Mouse (Mus musculus): Measurements from ENCODE around the gene Ptger1. TPM values are rescaled to one million over a fixed set of nuclear protein-coding genes. Genes with fewer than 3 reads are reported as not detected.

The Ptger1 gene
- polyA plus RNA-seq, 1 experiment: 21.8 TPM

DNA sequence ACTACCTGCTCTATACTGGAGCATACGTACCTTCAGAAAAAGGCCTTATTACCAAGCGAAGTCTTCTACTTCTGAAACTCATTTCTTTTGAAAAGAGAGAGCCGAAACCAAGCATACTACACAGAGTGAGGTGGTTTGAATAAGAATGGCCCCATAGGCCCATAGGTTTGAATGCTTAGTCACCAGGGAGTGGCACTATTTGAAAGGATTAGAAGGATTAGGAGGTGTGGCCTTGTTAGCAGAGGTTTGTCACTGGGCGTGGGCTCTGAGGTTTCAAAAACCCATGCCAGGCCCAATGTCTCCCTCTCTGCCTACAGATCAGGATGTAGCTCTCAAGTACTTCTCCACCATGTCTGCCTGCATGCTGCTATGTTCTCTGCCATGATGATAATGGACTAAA, 18.4 kb upstream of the Ptger1 start:
- H3K4me1 ChIP-seq (ENCODE audit: control insufficient read depth, insufficient read depth, low read length): peaks cover 4% of the 10 kb centered on the region; the same call in 1 of the 2 replicates
- H3K27me3 ChIP-seq (replicated peaks; ENCODE audit: control insufficient read depth, insufficient read depth, low read length): no peaks in the 10 kb centered on the region
- no peak overlapping the region for H3K4me3 ChIP-seq (ENCODE audit: insufficient read depth, low read depth, low read length)
- WGBS: 98% methylated on average over 4 of the region's 4 CpGs
- no peaks in the 10 kb centered on the region for H3K36me3 ChIP-seq (ENCODE audit: control insufficient read depth, insufficient read depth, low read length)
- TF ChIP-seq POLR2A (IDR thresholded peaks at IDR 0.05; ENCODE audit: low read depth, low read length): no peak
- no peak for TF ChIP-seq CTCF (conservative IDR thresholded peaks at IDR 0.05; ENCODE audit: insufficient read depth, insufficient read length, low read depth, low read length)
- no peak overlapping the region for H3K27ac ChIP-seq (ENCODE audit: insufficient read depth, low read depth, low read length)
- no peak for DNase-seq

DNA sequence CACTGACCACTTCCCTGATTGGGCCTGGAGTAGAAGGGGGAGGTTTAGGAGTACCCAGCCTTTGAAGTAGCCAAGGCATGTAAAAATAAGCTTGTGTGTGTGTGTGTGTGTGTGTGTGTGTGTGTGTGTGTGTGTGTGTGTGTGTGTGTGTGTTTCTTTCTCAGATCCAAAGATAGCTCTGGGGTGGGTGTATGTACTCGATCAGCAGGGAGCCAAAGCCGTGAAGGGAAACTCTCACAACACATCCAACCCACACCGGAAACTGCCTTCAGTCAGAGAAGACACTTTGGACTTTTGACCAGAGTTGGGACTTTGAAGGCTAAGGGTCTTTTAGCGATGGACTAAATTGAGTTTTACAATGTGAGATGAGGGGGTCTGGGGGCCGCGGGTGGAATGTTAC, 16.8 kb upstream of the Ptger1 start:
- DNase-seq: no peak
- Histone ChIP-seq H3K4me3 (ENCODE audit: insufficient read depth, low read depth, low read length) (no peak overlapping the region), H3K27me3 (replicated peaks; ENCODE audit: control insufficient read depth, insufficient read depth, low read length) (no peaks in the 10 kb centered on the region), H3K27ac (ENCODE audit: insufficient read depth, low read depth, low read length) (no peak overlapping the region), H3K36me3 (ENCODE audit: control insufficient read depth, insufficient read depth, low read length) (no peaks in the 10 kb centered on the region), H3K4me1 (ENCODE audit: control insufficient read depth, insufficient read depth, low read length) (peaks cover 4% of the 10 kb centered on the region; the same call in 1 of the 2 replicates)
- TF ChIP-seq POLR2A (IDR thresholded peaks at IDR 0.05; ENCODE audit: low read depth, low read length) (no peak), CTCF (conservative IDR thresholded peaks at IDR 0.05; ENCODE audit: insufficient read depth, insufficient read length, low read depth, low read length) (no peak)
- 86% methylated on average over 6 of the region's 6 CpGs for WGBS

DNA sequence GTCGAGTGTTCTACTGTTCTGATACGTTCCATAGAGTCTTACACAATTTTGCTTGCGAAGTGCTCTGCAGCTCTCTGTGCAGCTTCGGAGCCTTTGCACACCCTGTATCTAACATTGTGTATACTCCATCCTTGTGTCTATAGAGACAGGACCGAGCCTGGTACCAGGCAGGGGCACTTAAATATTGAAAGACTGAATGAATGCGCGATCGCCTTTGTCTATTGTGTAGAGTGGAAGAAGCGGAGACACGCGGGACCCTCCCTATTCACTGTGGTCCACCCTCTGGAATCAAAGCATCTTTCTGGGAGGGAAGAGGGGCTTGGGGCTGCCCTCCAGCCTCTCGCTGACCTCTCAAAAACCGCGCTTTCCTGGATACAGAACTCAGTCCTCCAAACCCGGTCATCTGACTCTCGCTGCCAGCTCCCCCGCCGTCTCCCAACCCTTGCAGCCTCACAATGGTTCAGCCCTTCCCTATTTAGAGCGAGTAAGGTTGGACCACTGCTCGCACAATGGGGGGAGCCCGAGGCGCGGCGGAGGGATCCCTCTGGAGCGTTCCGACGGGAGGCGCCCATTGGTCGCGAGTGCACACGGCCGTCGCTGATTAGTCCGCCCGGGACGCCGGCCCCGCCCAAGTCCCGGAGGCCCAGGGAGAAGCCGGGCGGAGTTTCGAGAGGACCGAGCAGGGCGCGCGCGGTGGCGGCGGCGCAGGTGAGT, 14.3 kb upstream of the Ptger1 start, which contains the start of gene Gipc1:
Gene Gipc1 (plus strand): TSS at position 648 of the 714 bp plus-strand sequence.
- 6% methylated on average over 50 of the region's 50 CpGs for WGBS
- H3K27ac ChIP-seq (ENCODE audit: insufficient read depth, low read depth, low read length): peak within 1 kb of the TSS; percentile 79
- TF ChIP-seq CTCF (conservative IDR thresholded peaks at IDR 0.05; ENCODE audit: insufficient read depth, insufficient read length, low read depth, low read length) (no peak), POLR2A (IDR thresholded peaks at IDR 0.05; ENCODE audit: low read depth, low read length) (peak; percentile 46)

DNA sequence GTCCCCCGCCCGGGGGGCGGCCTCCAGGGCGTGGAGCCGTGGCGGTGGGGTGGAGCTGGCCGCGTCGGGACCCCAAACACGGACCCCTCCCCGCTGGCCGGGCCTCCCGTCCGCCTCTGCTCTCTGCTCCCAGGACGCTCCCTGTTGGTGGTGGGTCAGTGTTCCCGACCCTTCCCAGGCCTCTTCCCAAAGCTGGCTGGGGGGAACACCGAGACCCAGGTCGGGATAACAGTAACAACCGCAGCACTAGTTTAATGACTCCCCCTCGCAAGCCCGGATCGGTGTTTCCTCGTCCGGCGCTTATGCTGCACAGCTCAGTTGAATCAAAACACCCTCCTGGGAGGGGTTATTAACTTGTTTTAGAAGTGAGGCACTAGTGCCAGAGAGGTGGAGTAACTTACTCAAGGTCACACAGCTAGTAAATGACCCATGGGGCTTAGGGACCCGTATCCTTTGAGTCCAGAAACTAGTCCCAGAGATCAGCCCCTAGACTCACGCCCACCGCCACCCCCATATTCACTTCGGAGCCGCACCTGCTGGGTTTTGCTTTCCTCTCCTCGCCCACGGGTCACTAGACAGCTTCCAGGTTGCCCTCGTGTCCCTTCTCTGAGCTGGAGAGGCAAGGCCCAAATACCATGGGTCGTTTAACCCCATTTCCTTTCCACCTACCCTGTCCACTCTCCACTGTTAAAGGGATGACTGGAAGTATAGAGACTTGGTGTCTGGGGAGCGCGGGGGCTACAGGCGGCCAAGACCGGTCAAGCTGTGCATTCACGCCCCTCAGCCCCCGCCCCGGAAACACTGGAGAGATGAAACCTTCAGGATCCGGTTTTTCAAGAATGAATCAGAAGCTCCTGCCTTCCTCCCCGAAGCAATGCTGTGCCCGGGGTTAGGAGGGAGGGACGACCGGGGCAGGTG, 13.5 kb upstream of the Ptger1 start:
- Histone ChIP-seq H3K27ac (ENCODE audit: insufficient read depth, low read depth, low read length) (peak overlapping the region; percentile 79), H3K27me3 (replicated peaks; ENCODE audit: control insufficient read depth, insufficient read depth, low read length) (no peaks in the 10 kb centered on the region), H3K36me3 (ENCODE audit: control insufficient read depth, insufficient read depth, low read length) (no peaks in the 10 kb centered on the region), H3K4me1 (ENCODE audit: control insufficient read depth, insufficient read depth, low read length) (peaks cover 4% of the 10 kb centered on the region; the same call in 1 of the 2 replicates), H3K4me3 (ENCODE audit: insufficient read depth, low read depth, low read length) (peak overlapping the region; percentile 83)
- DNase-seq: peak; percentile 43
- TF ChIP-seq POLR2A (IDR thresholded peaks at IDR 0.05; ENCODE audit: low read depth, low read length): no peak
- WGBS: 1% methylated on average over 46 of the region's 46 CpGs

More for the DNA sequence above, 14.3 kb upstream of the Ptger1 start, which contains the start of gene Gipc1:
- Histone ChIP-seq H3K27me3 (replicated peaks; ENCODE audit: control insufficient read depth, insufficient read depth, low read length) (no peaks in the 10 kb centered on the region), H3K4me1 (ENCODE audit: control insufficient read depth, insufficient read depth, low read length) (peaks cover 4% of the 10 kb centered on the region; the same call in 1 of the 2 replicates), H3K4me3 (ENCODE audit: insufficient read depth, low read depth, low read length) (peak within 1 kb of the TSS; percentile 83), H3K36me3 (ENCODE audit: control insufficient read depth, insufficient read depth, low read length) (no peaks in the 10 kb centered on the region)
- DNase-seq: peak; percentile 98

DNA sequence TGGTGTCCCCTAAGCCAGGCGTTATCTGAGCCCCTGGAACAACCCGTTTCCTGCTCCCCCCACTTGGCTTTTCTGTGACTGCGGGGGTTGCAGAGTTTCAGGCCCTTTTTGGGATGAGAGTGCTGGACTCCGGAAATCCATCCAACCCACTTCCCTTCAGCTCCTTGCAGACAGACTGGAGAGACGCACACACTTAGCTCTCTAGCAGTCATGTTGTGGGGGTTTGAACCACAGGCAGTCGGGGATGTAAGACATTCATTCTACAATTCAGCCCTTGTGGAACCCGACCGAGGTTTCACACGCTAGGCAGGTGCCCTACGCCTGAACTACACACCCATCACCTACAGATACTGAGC, 12.8 kb upstream of the Ptger1 start:
- no peak for TF ChIP-seq POLR2A (IDR thresholded peaks at IDR 0.05; ENCODE audit: low read depth, low read length)
- no peak for TF ChIP-seq CTCF (conservative IDR thresholded peaks at IDR 0.05; ENCODE audit: insufficient read depth, insufficient read length, low read depth, low read length)
- no peaks in the 10 kb centered on the region for H3K27me3 ChIP-seq (replicated peaks; ENCODE audit: control insufficient read depth, insufficient read depth, low read length)
- H3K36me3 ChIP-seq (ENCODE audit: control insufficient read depth, insufficient read depth, low read length): no peaks in the 10 kb centered on the region
- DNase-seq: no peak
- 0 out of 2 replicates have a peak overlapping the region, but pooled peaks have one; percentile 79 for H3K27ac ChIP-seq (ENCODE audit: insufficient read depth, low read depth, low read length)
- H3K4me1 ChIP-seq (ENCODE audit: control insufficient read depth, insufficient read depth, low read length): peaks cover 4% of the 10 kb centered on the region; the same call in 1 of the 2 replicates
- WGBS: 26% methylated on average over 10 of the region's 10 CpGs
- H3K4me3 ChIP-seq (ENCODE audit: insufficient read depth, low read depth, low read length): peak overlapping the region; percentile 83

DNA sequence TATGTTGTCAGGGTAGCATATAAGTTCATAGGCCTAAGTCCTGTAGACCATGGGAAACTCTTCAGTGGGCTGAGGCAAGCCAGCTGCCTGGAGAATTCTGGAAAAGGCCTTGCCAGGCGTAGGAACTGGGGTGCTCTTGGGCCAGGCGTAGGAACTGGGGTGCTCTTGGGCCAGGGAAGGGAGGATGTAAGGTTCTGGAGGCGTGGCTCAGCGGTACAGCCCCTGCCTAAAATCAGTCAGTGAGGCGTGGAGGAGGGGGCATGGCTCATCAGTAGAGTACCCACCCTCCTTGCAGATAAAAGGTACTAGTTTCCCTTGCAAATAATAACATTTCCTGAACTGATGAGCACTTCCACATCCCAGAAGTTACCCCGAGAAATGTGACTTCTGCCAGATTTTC, 11.8 kb upstream of the Ptger1 start:
- Histone ChIP-seq H3K4me3 (ENCODE audit: insufficient read depth, low read depth, low read length) (no peak overlapping the region), H3K27me3 (replicated peaks; ENCODE audit: control insufficient read depth, insufficient read depth, low read length) (no peaks in the 10 kb centered on the region), H3K36me3 (ENCODE audit: control insufficient read depth, insufficient read depth, low read length) (no peaks in the 10 kb centered on the region), H3K4me1 (ENCODE audit: control insufficient read depth, insufficient read depth, low read length) (peaks cover 4% of the 10 kb centered on the region; the same call in 1 of the 2 replicates), H3K27ac (ENCODE audit: insufficient read depth, low read depth, low read length) (no peak overlapping the region)
- no peak for DNase-seq
- 90% methylated on average over 6 of the region's 6 CpGs for WGBS
- no peak for TF ChIP-seq CTCF (conservative IDR thresholded peaks at IDR 0.05; ENCODE audit: insufficient read depth, insufficient read length, low read depth, low read length)
- TF ChIP-seq POLR2A (IDR thresholded peaks at IDR 0.05; ENCODE audit: low read depth, low read length): no peak

DNA sequence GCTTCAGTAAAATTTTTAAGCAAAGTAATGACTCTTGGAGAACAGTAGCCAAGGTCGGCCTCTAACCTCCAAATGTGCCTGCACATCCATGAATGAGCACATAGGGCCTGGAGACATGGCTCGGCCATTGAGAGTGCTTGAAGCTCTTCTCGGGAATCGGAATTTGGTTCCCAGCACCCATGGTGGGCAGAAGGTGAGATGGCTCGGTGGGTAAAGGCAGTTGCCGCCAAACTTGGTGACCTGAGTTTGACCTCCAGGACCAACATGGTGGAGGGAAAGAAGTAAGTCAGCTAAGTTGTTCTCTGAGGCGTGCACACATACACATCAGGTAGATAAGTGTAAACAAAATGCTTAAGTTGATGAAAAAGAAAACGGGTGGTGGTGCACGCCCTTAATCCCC, 10.4 kb upstream of the Ptger1 start:
- Histone ChIP-seq H3K4me1 (ENCODE audit: control insufficient read depth, insufficient read depth, low read length) (peaks cover 4% of the 10 kb centered on the region; the same call in 1 of the 2 replicates), H3K27ac (ENCODE audit: insufficient read depth, low read depth, low read length) (no peak overlapping the region), H3K4me3 (ENCODE audit: insufficient read depth, low read depth, low read length) (no peak overlapping the region), H3K36me3 (ENCODE audit: control insufficient read depth, insufficient read depth, low read length) (no peaks in the 10 kb centered on the region), H3K27me3 (replicated peaks; ENCODE audit: control insufficient read depth, insufficient read depth, low read length) (no peaks in the 10 kb centered on the region)
- 83% methylated on average over 9 of the region's 9 CpGs for WGBS
- TF ChIP-seq CTCF (conservative IDR thresholded peaks at IDR 0.05; ENCODE audit: insufficient read depth, insufficient read length, low read depth, low read length) (no peak), POLR2A (IDR thresholded peaks at IDR 0.05; ENCODE audit: low read depth, low read length) (no peak)
- DNase-seq: no peak

Data from kidney, adult 2 months (tissue).